Mouse (Mus musculus): Measurements from ENCODE around the gene Timm9. TPM values are rescaled to one million over a fixed set of nuclear protein-coding genes. Genes with fewer than 3 reads are reported as not detected.
"Not testable (repeated sequence)": the region's sequence is repeated elsewhere in the genome, so short reads cannot be mapped to it uniquely, and the experiment has no call there.

Timm9 gene
- total and polyA plus RNA-seq, 3 experiments: 11.0 to 52.0 (median 44.1) TPM

DNA sequence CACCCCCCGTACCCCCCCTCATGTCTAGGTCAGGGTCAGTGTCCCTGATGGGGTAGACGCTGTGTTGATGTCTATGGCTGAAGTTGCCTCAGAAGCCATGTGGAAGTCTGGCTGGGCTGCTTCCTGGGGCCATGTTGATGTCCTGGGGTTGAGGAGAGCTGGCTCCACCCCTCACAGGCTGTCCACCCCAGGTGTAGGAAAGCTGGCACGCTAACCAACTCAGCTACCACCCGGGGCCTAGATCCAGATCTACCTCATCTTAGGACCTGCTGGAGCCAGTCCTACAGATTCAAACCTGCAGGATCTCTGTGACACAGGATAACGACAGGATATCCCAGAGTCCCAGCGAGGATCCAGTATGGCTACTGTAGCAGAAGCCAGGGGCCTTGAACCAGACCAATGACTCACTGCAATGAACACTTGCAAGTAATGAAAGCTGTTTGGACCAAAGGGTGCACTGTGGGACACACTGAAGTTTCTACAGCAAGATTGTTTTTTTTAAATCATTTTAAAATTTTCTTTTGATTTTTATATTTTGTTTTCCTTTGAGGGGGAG lies 29.2 kb downstream of the Timm9 start:
- DNase-seq: peak; percentile 74

DNA sequence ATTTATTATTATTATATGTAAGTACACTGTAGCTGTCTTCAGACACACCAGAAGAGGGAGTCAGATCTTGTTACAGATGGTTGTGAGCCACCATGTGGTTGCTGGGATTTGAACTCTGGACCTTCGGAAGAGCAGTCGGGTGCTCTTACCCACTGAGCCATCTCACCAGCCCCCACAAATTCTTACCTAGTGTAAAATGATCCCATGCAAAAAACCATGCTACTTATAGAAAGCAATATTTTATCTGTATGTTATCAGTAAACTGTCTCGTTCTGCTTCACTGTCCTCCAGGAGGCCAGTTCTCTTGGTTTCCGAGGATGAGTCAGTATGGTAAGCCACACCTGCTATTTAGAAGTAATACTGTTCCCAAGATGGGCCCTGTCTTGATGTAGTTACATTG lies 32.2 kb downstream of the Timm9 start:
- DNase-seq: not testable (repeated sequence)

DNA sequence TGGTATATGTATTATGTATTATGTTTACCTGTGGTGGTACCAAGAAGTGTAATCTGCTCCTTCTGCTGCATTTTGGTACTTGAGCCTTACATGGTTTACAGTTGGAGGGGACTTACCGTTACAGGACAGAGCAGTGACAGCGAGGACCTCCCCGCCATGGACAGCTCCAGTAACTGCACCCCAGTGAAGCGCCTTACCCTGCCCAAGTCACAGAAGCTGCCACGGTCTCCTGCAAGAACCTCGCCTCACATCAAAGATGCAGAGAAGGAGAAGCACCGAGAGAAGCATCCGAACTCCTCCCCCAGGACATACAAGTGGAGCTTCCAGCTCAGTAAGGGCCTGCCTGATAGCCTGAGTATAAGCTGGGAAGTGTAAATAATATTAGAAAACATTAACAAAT lies 50.2 kb downstream of the Timm9 start:
- no peak for DNase-seq

Other genes starting within 250 kb of the Timm9 start
- 100 to 1,000 TPM; 192 to 229 TPM for gene Actr10, start 198.8 kb downstream of the Timm9 start, total RNA-seq (2021)
- gene Actr10, start 198.8 kb downstream of the Timm9 start, polyA plus RNA-seq (2012; rRNA removed): 7.4 and 11.1 TPM in 2 replicates
- 100 to 1,000 TPM; 369 to 448 TPM for gene Psma3, start 162.1 kb downstream of the Timm9 start, total RNA-seq (2021)
- gene Psma3, start 162.1 kb downstream of the Timm9 start, polyA plus RNA-seq (2012; rRNA removed): 6.2 and 6.8 TPM in 2 replicates
- gene Arid4a, start 120.7 kb downstream of the Timm9 start, total RNA-seq (2021): 10 to 100 TPM; 19.0 to 20.1 TPM
- gene Arid4a, start 120.7 kb downstream of the Timm9 start, polyA plus RNA-seq (2012; rRNA removed): 1.7 and 1.8 TPM in 2 replicates
- gene Tomm20l, start 25.3 kb downstream of the Timm9 start, total RNA-seq (2021): 1 to 10 TPM; 7.5 to 7.6 TPM
- gene Tomm20l, start 25.3 kb downstream of the Timm9 start, polyA plus RNA-seq (2012; rRNA removed): 0.30 and 0.82 TPM in 2 replicates
- 1 to 10 TPM; 8.3 to 8.7 TPM for gene 2700049A03Rik, start 164 bp upstream of the Timm9 start, total RNA-seq (2021)
- 2.4 and 2.7 TPM in 2 replicates for gene 2700049A03Rik, start 164 bp upstream of the Timm9 start, polyA plus RNA-seq (2012; rRNA removed)
- gene Dact1, start 173.2 kb upstream of the Timm9 start, total RNA-seq (2021): 10 to 100 TPM; 13.7 to 19.6 TPM
- 8.4 and 8.9 TPM in 2 replicates for gene Dact1, start 173.2 kb upstream of the Timm9 start, polyA plus RNA-seq (2012; rRNA removed)

Data from adrenal gland, adult 2 months (tissue).